Mouse (Mus musculus) spleen, embryonic (tissue): ENCODE measurements around the gene Cyp4v3.
"Not testable (repeated sequence)": the region's sequence is repeated elsewhere in the genome, so short reads cannot be mapped to it uniquely, and the experiment has no call there.

ENCODE experiments used
- CTCF ChIA-PET: fragments of 350-600 bp; sonication (Branson Sonifier 250); formaldehyde crosslinking; loops from one replicate; lab custom pipeline; 2022; lab: Charles Lee

The Cyp4v3 gene

GRCm38 (mm10) chr8:45332685-45333409, at the start of gene Cyp4v3:
Cyp4v3 (minus strand) TSS chr8:45333216.
- CTCF ChIA-PET, result interaction anchor here (0.9 kb wide), 1 partner anchor 12 kb away, joined by 3 read pairs; no protein-coding TSS in a partner anchor

GRCm38 (mm10) chr8:45381963-45382347, 48.9 kb upstream of the Cyp4v3 start, which contains the start of gene Fam149a:
Fam149a (minus strand) TSS chr8:45382291.
- CTCF ChIA-PET, result no interaction called here

- CTCF ChIA-PET, result no interaction called here
Measured at GRCm38 (mm10) chr8:45381075-45381962, 48.3 kb upstream of the Cyp4v3 start.

GRCm38 (mm10) chr8:45380598-45380997, 47.6 kb upstream of the Cyp4v3 start:
- CTCF ChIA-PET, result no interaction called here

GRCm38 (mm10) chr8:45374071-45374470, 41.1 kb upstream of the Cyp4v3 start:
- CTCF ChIA-PET, result no interaction called here

GRCm38 (mm10) chr8:45367154-45367553, 34.1 kb upstream of the Cyp4v3 start:
- CTCF ChIA-PET, result no interaction called here

- CTCF ChIA-PET, result no interaction called here
Measured at GRCm38 (mm10) chr8:45363220-45363619, 30.2 kb upstream of the Cyp4v3 start.

- CTCF ChIA-PET, result no interaction called here
Measured at GRCm38 (mm10) chr8:45362323-45362722, 29.3 kb upstream of the Cyp4v3 start.

GRCm38 (mm10) chr8:45359091-45359605, 26.1 kb upstream of the Cyp4v3 start:
- CTCF ChIA-PET, result interaction anchor here (0.5 kb wide), 1 partner anchor 1001 kb away, joined by 4 read pairs; no protein-coding TSS in a partner anchor

- CTCF ChIA-PET, result interaction anchor here (0.5 kb wide), 1 partner anchor 1002 kb away, joined by 4 read pairs; no protein-coding TSS in a partner anchor
Measured at GRCm38 (mm10) chr8:45358132-45358918, 25.3 kb upstream of the Cyp4v3 start.

- CTCF ChIA-PET, result no interaction called here
Measured at GRCm38 (mm10) chr8:45355809-45356208, 22.8 kb upstream of the Cyp4v3 start.

GRCm38 (mm10) chr8:45345031-45345430, 12.0 kb upstream of the Cyp4v3 start:
- CTCF ChIA-PET, result interaction anchor here (1.2 kb wide), 1 partner anchor 12 kb away, joined by 3 read pairs; the partner anchor contains the start of gene Cyp4v3

GRCm38 (mm10) chr8:45344298-45344697, 11.3 kb upstream of the Cyp4v3 start:
- CTCF ChIA-PET, result interaction anchor here (1.2 kb wide), 1 partner anchor 11 kb away, joined by 3 read pairs; the partner anchor contains the start of gene Cyp4v3

- CTCF ChIA-PET, result no interaction called here
Measured at GRCm38 (mm10) chr8:45341630-45342628, 8.9 kb upstream of the Cyp4v3 start.

GRCm38 (mm10) chr8:45333493-45333892, 477 bp upstream of the Cyp4v3 start:
- CTCF ChIA-PET, result interaction anchor here (0.9 kb wide), 1 partner anchor 11 kb away, joined by 3 read pairs; no protein-coding TSS in a partner anchor

- CTCF ChIA-PET, result no interaction called here
Measured at GRCm38 (mm10) chr8:45330856-45331255, 2.2 kb downstream of the Cyp4v3 start.

GRCm38 (mm10) chr8:45329206-45329980, 3.6 kb downstream of the Cyp4v3 start:
- CTCF ChIA-PET, result interaction anchor here (0.6 kb wide), 1 partner anchor 11 kb away, joined by 16 read pairs; no protein-coding TSS in a partner anchor

GRCm38 (mm10) chr8:45327076-45327475, 5.9 kb downstream of the Cyp4v3 start:
- CTCF ChIA-PET, result not testable (repeated sequence)

GRCm38 (mm10) chr8:45324151-45324550, 8.9 kb downstream of the Cyp4v3 start:
- CTCF ChIA-PET, result no interaction called here
